Mouse (Mus musculus) right cerebral cortex, postnatal 36 days (tissue): ENCODE measurements around the gene Fxyd7.

ENCODE experiments used
- DNase-seq, 2 experiments: peaks; one replicate each; pipeline ENCODE4 v3.0.0; 2022; ENCODE audit warnings: low spot score in 2 of 2, mixed read lengths in 1 of 2

Fxyd7 gene

GRCm38 (mm10) chr7:31051321-31052021 lies at the start of gene Fxyd7:
Fxyd7 (minus strand) TSS chr7:31051467.
- DNase-seq = no peak

GRCm38 (mm10) chr7:31100786-31101185 lies 49.5 kb upstream of the Fxyd7 start:
- DNase-seq = no peak

GRCm38 (mm10) chr7:31099612-31099982 lies 48.3 kb upstream of the Fxyd7 start:
- no peak for DNase-seq

GRCm38 (mm10) chr7:31098697-31099611 lies 47.7 kb upstream of the Fxyd7 start:
- no peak for DNase-seq

GRCm38 (mm10) chr7:31097583-31098248 lies 46.4 kb upstream of the Fxyd7 start:
- DNase-seq = peak; percentile 81 to 83

- DNase-seq = no peak
Observed at GRCm38 (mm10) chr7:31096892-31097564, 45.8 kb upstream of the Fxyd7 start.

- DNase-seq = no peak
Observed at GRCm38 (mm10) chr7:31094774-31095501, 43.7 kb upstream of the Fxyd7 start.

GRCm38 (mm10) chr7:31089721-31090120 lies 38.5 kb upstream of the Fxyd7 start:
- no peak for DNase-seq

GRCm38 (mm10) chr7:31088206-31088605 lies 36.9 kb upstream of the Fxyd7 start:
- DNase-seq = no peak

- DNase-seq = no peak
Observed at GRCm38 (mm10) chr7:31087262-31087661, 36.0 kb upstream of the Fxyd7 start.

GRCm38 (mm10) chr7:31086175-31086755 lies 35.0 kb upstream of the Fxyd7 start:
- DNase-seq = no peak

- no peak for DNase-seq
Observed at GRCm38 (mm10) chr7:31085171-31085570, 33.9 kb upstream of the Fxyd7 start.

- no peak for DNase-seq
Observed at GRCm38 (mm10) chr7:31084140-31084539, 32.9 kb upstream of the Fxyd7 start.

GRCm38 (mm10) chr7:31082831-31083588 lies 31.7 kb upstream of the Fxyd7 start:
- DNase-seq = no peak

GRCm38 (mm10) chr7:31082106-31082505 lies 30.8 kb upstream of the Fxyd7 start:
- no peak for DNase-seq

- no peak for DNase-seq
Observed at GRCm38 (mm10) chr7:31081106-31081505, 29.8 kb upstream of the Fxyd7 start.

- no peak for DNase-seq
Observed at GRCm38 (mm10) chr7:31080611-31081010, 29.3 kb upstream of the Fxyd7 start.

- no peak for DNase-seq
Observed at GRCm38 (mm10) chr7:31079670-31080069, 28.4 kb upstream of the Fxyd7 start.

GRCm38 (mm10) chr7:31077885-31078445 lies 26.7 kb upstream of the Fxyd7 start:
- DNase-seq = no peak

- no peak for DNase-seq
Observed at GRCm38 (mm10) chr7:31077470-31077869, 26.2 kb upstream of the Fxyd7 start.
